Comparison of ENCODE assay signal across 8 mouse cellular contexts in genomic region chr7:100536804-100537518, GRCm38 (mm10). TPM values are rescaled to one million over a fixed set of nuclear protein-coding genes. Genes with fewer than 3 reads are reported as not detected.
DNase-seq lines count a peak whose midpoint lies in the region; ATAC-seq and TF ChIP-seq lines count a peak whose summit lies in the region.

Coa4 (plus strand) TSS chr7:100537071.

- peak within 1 kb of the TSS; percentile 87 for H3K9ac ChIP-seq in heart, embryonic 11.5 days (ENCODE audit: low read depth, low read length)
- peak within 1 kb of the TSS; percentile 80 for H3K9ac ChIP-seq in kidney, embryonic 16.5 days (replicated peaks; ENCODE audit: low read length)
- peak within 1 kb of the TSS; percentile 82 for H3K9ac ChIP-seq in liver, adult 2 months (ENCODE audit: low read depth, low read length)

- peaks cover 20% of the 10 kb centered on the region for H3K4me1 ChIP-seq in erythroblast, embryonic 14.5 days (ENCODE audit: control insufficient read depth)
- peaks cover 9% of the 10 kb centered on the region; the same call in 1 of the 2 replicates for H3K4me1 ChIP-seq in heart, embryonic 11.5 days (ENCODE audit: control insufficient read depth, insufficient read depth, low read length)
- peaks cover 11% of the 10 kb centered on the region; the same call in 1 of the 2 replicates for H3K4me1 ChIP-seq in kidney, embryonic 16.5 days (ENCODE audit: insufficient read depth, low read length)
- peaks cover 3% of the 10 kb centered on the region; the same call in 1 of the 2 replicates for H3K4me1 ChIP-seq in liver, adult 2 months (ENCODE audit: control insufficient read depth, insufficient read depth, low read length)

- H3K27me3 ChIP-seq in C2C12 (ENCODE audit: control insufficient read depth, insufficient read depth, insufficient read length) (no peaks in the 10 kb centered on the region), myocyte (ENCODE audit: control insufficient read depth, insufficient read depth, insufficient read length) (no peaks in the 10 kb centered on the region)
- no peaks in the 10 kb centered on the region for H3K27me3 ChIP-seq in erythroblast, embryonic 14.5 days (ENCODE audit: control insufficient read depth)
- no peaks in the 10 kb centered on the region for H3K27me3 ChIP-seq in heart, embryonic 11.5 days (ENCODE audit: control insufficient read depth, insufficient read depth, low read length)
- H3K27me3 ChIP-seq in kidney, embryonic 16.5 days (ENCODE audit: insufficient read depth, low read length): no peaks in the 10 kb centered on the region
- H3K27me3 ChIP-seq in liver, adult 2 months (ENCODE audit: control insufficient read depth, insufficient read depth, low read length): no peaks in the 10 kb centered on the region
- no peaks in the 10 kb centered on the region for H3K27me3 ChIP-seq in splenic B cell, adult 2 months (ENCODE audit: control insufficient read depth, insufficient read depth, low read length, poor library complexity, severe bottlenecking)

- peak within 1 kb of the TSS; percentile 81 for H3K4me2 ChIP-seq in heart, embryonic 11.5 days
- peak within 1 kb of the TSS; percentile 69 for H3K4me2 ChIP-seq in kidney, embryonic 16.5 days (replicated peaks; ENCODE audit: low read depth, low read length)
- H3K4me2 ChIP-seq in myocyte (ENCODE audit: low read depth): peak within 1 kb of the TSS; percentile 83

- peaks cover 3% of the 10 kb centered on the region for H3K79me3 ChIP-seq in C2C12 (ENCODE audit: low read depth)

- TF ChIP-seq POLR2A in brain, embryonic 14.5 days (IDR thresholded peaks at IDR 0.05; ENCODE audit: borderline replicate concordance, extremely low read depth, insufficient read depth, insufficient read length, poor library complexity, severe bottlenecking): peak; percentile 44; the same call in 1 of the 2 replicates
- TF ChIP-seq POLR2A in liver, adult 2 months (IDR thresholded peaks at IDR 0.05; ENCODE audit: extremely low read depth, insufficient read depth, low read length): peak; percentile 73; the same call in 1 of the 2 replicates
- TF ChIP-seq POLR2A in myocyte (IDR thresholded peaks at IDR 0.05; ENCODE audit: insufficient read length, low read depth): peak; percentile 71

- peak within 1 kb of the TSS; percentile 89 for H3ac ChIP-seq in C2C12 (ENCODE audit: control insufficient read depth, insufficient read length, low read depth)
- peak within 1 kb of the TSS; percentile 81 for H3ac ChIP-seq in myocyte (ENCODE audit: control insufficient read depth, insufficient read length)

- H3K9me3 ChIP-seq in erythroblast, embryonic 14.5 days (ENCODE audit: control insufficient read depth, low read length): no peaks in the 10 kb centered on the region
- H3K9me3 ChIP-seq in heart, embryonic 11.5 days (replicated peaks; ENCODE audit: control insufficient read depth, low read length): no peaks in the 10 kb centered on the region
- H3K9me3 ChIP-seq in kidney, embryonic 16.5 days (ENCODE audit: low read length): no peaks in the 10 kb centered on the region

- H3K36me3 ChIP-seq in C2C12 (ENCODE audit: control insufficient read depth, insufficient read depth) (no peaks in the 10 kb centered on the region), myocyte (ENCODE audit: control insufficient read depth, insufficient read depth) (peaks cover 6% of the 10 kb centered on the region)
- H3K36me3 ChIP-seq in erythroblast, embryonic 14.5 days (ENCODE audit: control insufficient read depth): peaks cover 20% of the 10 kb centered on the region
- peaks cover 12% of the 10 kb centered on the region for H3K36me3 ChIP-seq in heart, embryonic 11.5 days (ENCODE audit: control insufficient read depth, insufficient read depth, low read length)
- peaks cover 17% of the 10 kb centered on the region for H3K36me3 ChIP-seq in kidney, embryonic 16.5 days (ENCODE audit: insufficient read depth, low read length)
- peaks cover 7% of the 10 kb centered on the region for H3K36me3 ChIP-seq in liver, adult 2 months (ENCODE audit: control insufficient read depth, insufficient read depth, low read length)
- no peaks in the 10 kb centered on the region for H3K36me3 ChIP-seq in splenic B cell, adult 2 months (ENCODE audit: control insufficient read depth, insufficient read depth, low read length, poor library complexity, severe bottlenecking)

- H3K79me2 ChIP-seq in C2C12 (ENCODE audit: control insufficient read depth, insufficient read depth): no peaks in the 10 kb centered on the region
- no peaks in the 10 kb centered on the region for H3K79me2 ChIP-seq in liver, adult 2 months (ENCODE audit: control insufficient read depth, insufficient read depth, low read length)
- no peaks in the 10 kb centered on the region for H3K79me2 ChIP-seq in myocyte (ENCODE audit: control insufficient read depth, insufficient read depth)

- peak within 1 kb of the TSS; percentile 73 for H3K27ac ChIP-seq in heart, embryonic 11.5 days (ENCODE audit: low read depth, low read length)
- H3K27ac ChIP-seq in kidney, embryonic 16.5 days (ENCODE audit: low read length): peak within 1 kb of the TSS; percentile 91
- H3K27ac ChIP-seq in liver, adult 2 months (replicated peaks; ENCODE audit: insufficient read depth, low read depth, low read length): peak within 1 kb of the TSS; percentile 85

- peak; percentile 96 for ATAC-seq in heart, embryonic 11.5 days (replicated peaks; ENCODE audit: insufficient number of reproducible peaks, low FRiP score, low TSS enrichment)
- ATAC-seq in kidney, embryonic 16.5 days (ENCODE audit: low FRiP score, low TSS enrichment): peak; percentile 99

- no peak for TF ChIP-seq CTCF in C2C12 (IDR thresholded peaks at IDR 0.05; ENCODE audit: control insufficient read depth, insufficient read depth, insufficient read length)
- TF ChIP-seq CTCF in brain, embryonic 14.5 days (IDR thresholded peaks at IDR 0.05; ENCODE audit: borderline replicate concordance, extremely low read depth, insufficient read depth, insufficient read length): no peak
- TF ChIP-seq CTCF in liver, adult 2 months (IDR thresholded peaks at IDR 0.05; ENCODE audit: low read depth, low read length): no peak

- peak within 1 kb of the TSS; percentile 39 for H3K4me3 ChIP-seq in C2C12 (ENCODE audit: insufficient read depth, poor library complexity, severe bottlenecking)
- peak within 1 kb of the TSS; percentile 78 for H3K4me3 ChIP-seq in erythroblast, embryonic 14.5 days (replicated peaks)
- peak within 1 kb of the TSS; percentile 78 for H3K4me3 ChIP-seq in heart, embryonic 11.5 days (ENCODE audit: low read depth, low read length)
- H3K4me3 ChIP-seq in kidney, embryonic 16.5 days (ENCODE audit: low read length): peak within 1 kb of the TSS; percentile 75
- H3K4me3 ChIP-seq in liver, adult 2 months (ENCODE audit: insufficient read depth, low read depth, low read length): peak within 1 kb of the TSS; percentile 89
- H3K4me3 ChIP-seq in myocyte: peak within 1 kb of the TSS; percentile 63

- WGBS in heart, embryonic 11.5 days (ENCODE audit: insufficient replicate concordance): under 1% methylated on average over 33 of the region's 33 CpGs
- under 1% methylated on average over 33 of the region's 33 CpGs for WGBS in kidney, embryonic 16.5 days
- WGBS in liver, adult 2 months: under 1% methylated on average over 33 of the region's 33 CpGs

- peak; percentile 98 for DNase-seq in brain, embryonic 14.5 days (ENCODE audit: low read depth)
- DNase-seq in liver, adult 2 months (ENCODE audit: extremely low read depth, low read depth, low spot score): peak; percentile 92
- DNase-seq in splenic B cell, adult 2 months (ENCODE audit: low read depth, low spot score): peak; percentile 93

TF ChIP-seq in C2C12, 6 proteins besides CTCF, POLR2A, EP300 and RAD21:
- no peak for TF ChIP-seq MAX (IDR thresholded peaks at IDR 0.05)
TF ChIP-seq in C2C12: peak in this region for 0.

TF ChIP-seq in myocyte, 11 proteins besides CTCF, POLR2A, EP300 and RAD21:
- TF ChIP-seq TCF3 (IDR thresholded peaks at IDR 0.05; ENCODE audit: insufficient read length, low read depth): no peak
- TF ChIP-seq USF1 (IDR thresholded peaks at IDR 0.05; ENCODE audit: low read depth): no peak
- no peak for TF ChIP-seq MYOG (IDR thresholded peaks at IDR 0.05; ENCODE audit: control insufficient read depth in 1 of 3, insufficient read depth in 1 of 3, insufficient read length in 2 of 3, low read depth in 2 of 3)
- TF ChIP-seq REST (IDR thresholded peaks at IDR 0.05; ENCODE audit: insufficient read depth, insufficient read length): no peak
- no peak for TF ChIP-seq CEBPB (IDR thresholded peaks at IDR 0.05; ENCODE audit: insufficient read depth, poor library complexity, severe bottlenecking)
- no peak for TF ChIP-seq E2F4 (IDR thresholded peaks at IDR 0.05; ENCODE audit: insufficient read depth)
- no peak for TF ChIP-seq SRF (IDR thresholded peaks at IDR 0.05; ENCODE audit: control insufficient read depth, insufficient read length, low read depth)
- TF ChIP-seq POLR2AphosphoS2 (IDR thresholded peaks at IDR 0.05; ENCODE audit: insufficient read length, low read depth): no peak
- TF ChIP-seq MYOD1 (IDR thresholded peaks at IDR 0.05; ENCODE audit: control insufficient read depth in 1 of 3, insufficient read length in 2 of 3, low read depth in 2 of 3): no peak
- TF ChIP-seq TCF12 (IDR thresholded peaks at IDR 0.05; ENCODE audit: insufficient read depth, poor library complexity, severe bottlenecking): no peak
- TF ChIP-seq MAX (IDR thresholded peaks at IDR 0.05; ENCODE audit: low read depth): no peak

RNA-seq across cellular contexts. Expression of gene Coa4, which starts in this region (rescaled TPM):
- polyA plus RNA-seq in C2C12 (2012; fragmentation: generic; extraction: Trizol) (8.4 TPM), myocyte (2012; fragmentation: generic; extraction: Trizol) (15.5 TPM)
- polyA plus RNA-seq in brain, embryonic 14.5 days (2012; rRNA removed): 14.1 and 15.3 TPM in 2 replicates
- polyA plus RNA-seq in erythroblast, embryonic 14.5 days (2012): 0.60 and 0.96 TPM in 2 replicates
- 24.4 and 27.0 TPM in 2 replicates for polyA plus RNA-seq in heart, embryonic 11.5 days (2014; fragmentation: Nextera tagmentation; extraction: Ambion mirVana)
- 23.4 and 26.3 TPM in 2 replicates for polyA plus RNA-seq in kidney, embryonic 16.5 days (2015; fragmentation: Nextera tagmentation; extraction: Ambion mirVana)
- total RNA-seq in liver, adult 2 months (2014; rRNA removed): 4.3 and 10.7 TPM in 2 replicates
- 8.9 and 11.6 TPM in 2 replicates for polyA plus RNA-seq in liver, adult 2 months (2012; rRNA removed)

Comparison
In these comparisons a context has a peak if more than half of its experiments do, and no peak if none do; other contexts are left out.
1. Peak in every context shown above with its lines: DNase-seq, ATAC-seq, H3K4me3 ChIP-seq and H3K27ac ChIP-seq.
2. H3K4me3 ChIP-seq: peak in every context shown above with its lines; median percentile 89 in liver, adult 2 months; 78 in erythroblast, embryonic 14.5 days; 78 in heart, embryonic 11.5 days; 75 in kidney, embryonic 16.5 days; 63 in myocyte; 39 in C2C12.